Mouse (Mus musculus): ENCODE results near the gene March10. TPM values are rescaled to one million over a fixed set of nuclear protein-coding genes. Genes with fewer than 3 reads are reported as not detected.
A peak's percentile ranks its signal among the peaks of the same experiment; 100 is the strongest.

Gene March10
- total and polyA plus RNA-seq, 2 experiments: not detected

- H3K79me2 ChIP-seq (ENCODE audit: control insufficient read depth, insufficient read depth, low read length): no peaks in the 10 kb centered on the region
- H3K4me1 ChIP-seq (ENCODE audit: control insufficient read depth, insufficient read depth, low read length): peaks cover 2% of the 10 kb centered on the region; the same call in 1 of the 2 replicates
- no peaks in the 10 kb centered on the region for H3K36me3 ChIP-seq (ENCODE audit: control insufficient read depth, insufficient read depth, low read length)
- no peak for TF ChIP-seq CTCF (IDR thresholded peaks at IDR 0.05; ENCODE audit: low read depth, low read length)
- TF ChIP-seq POLR2A (IDR thresholded peaks at IDR 0.05; ENCODE audit: extremely low read depth, insufficient read depth, low read length): no peak
- H3K4me3 ChIP-seq (ENCODE audit: insufficient read depth, low read depth, low read length): no peak overlapping the region
- 41% methylated on average over 12 of the region's 12 CpGs for WGBS
- no peak overlapping the region for H3K9ac ChIP-seq (ENCODE audit: low read depth, low read length)
- no peak for DNase-seq (ENCODE audit: extremely low read depth, low read depth, low spot score)
- H3K27ac ChIP-seq (replicated peaks; ENCODE audit: insufficient read depth, low read depth, low read length): 0 out of 2 replicates have a peak overlapping the region, but pooled peaks have one; percentile 6
- H3K27me3 ChIP-seq (ENCODE audit: control insufficient read depth, insufficient read depth, low read length): no peaks in the 10 kb centered on the region
These were observed 92.0 kb downstream of the March10 start for GRCm38 (mm10) chr11:105364386-105365065.

DNA sequence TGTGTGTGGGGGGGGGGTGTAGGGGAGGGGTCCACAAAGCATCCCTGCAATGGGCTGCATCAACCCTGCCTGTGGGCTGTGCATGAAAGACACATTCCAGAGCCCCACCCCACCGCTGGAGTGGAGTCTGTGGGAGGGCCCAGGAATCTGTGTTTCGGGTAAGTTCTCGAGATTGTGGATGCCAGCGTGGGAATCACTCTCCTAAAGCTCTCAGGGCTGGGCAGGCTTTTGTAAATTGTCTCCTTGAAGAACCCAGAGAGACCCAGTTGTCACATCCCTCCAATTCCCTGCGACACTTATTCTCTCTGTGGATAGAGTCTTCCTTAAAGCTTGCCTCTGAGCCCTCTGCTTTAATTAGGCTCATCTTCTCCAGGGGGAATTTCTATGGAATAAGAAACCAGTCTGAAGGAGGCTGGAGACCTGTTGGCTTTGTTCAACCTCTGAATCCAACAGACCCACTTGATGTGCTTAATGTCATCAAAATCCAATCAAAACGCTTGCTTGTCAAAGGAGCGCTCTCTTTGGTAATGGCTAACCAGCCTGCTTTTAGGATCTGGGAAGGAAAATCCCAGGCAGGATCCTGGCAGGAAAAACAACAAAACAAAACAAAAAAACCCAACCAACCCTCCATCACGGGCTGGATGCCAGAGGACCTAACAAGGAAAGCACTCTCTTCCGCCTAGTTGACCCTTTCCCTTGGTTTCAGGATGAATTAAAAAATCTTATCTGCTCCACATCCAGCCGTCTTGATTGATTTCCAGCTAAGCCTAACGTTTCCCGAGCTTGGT is 92.7 kb downstream of the March10 start:
- no peak for TF ChIP-seq CTCF (IDR thresholded peaks at IDR 0.05; ENCODE audit: low read depth, low read length)
- no peak for TF ChIP-seq POLR2A (IDR thresholded peaks at IDR 0.05; ENCODE audit: extremely low read depth, insufficient read depth, low read length)
- WGBS: 67% methylated on average over 12 of the region's 12 CpGs
- no peaks in the 10 kb centered on the region for H3K79me2 ChIP-seq (ENCODE audit: control insufficient read depth, insufficient read depth, low read length)
- no peaks in the 10 kb centered on the region for H3K27me3 ChIP-seq (ENCODE audit: control insufficient read depth, insufficient read depth, low read length)
- H3K4me1 ChIP-seq (ENCODE audit: control insufficient read depth, insufficient read depth, low read length): peaks cover 2% of the 10 kb centered on the region; the same call in 1 of the 2 replicates
- no peaks in the 10 kb centered on the region for H3K36me3 ChIP-seq (ENCODE audit: control insufficient read depth, insufficient read depth, low read length)
- DNase-seq (ENCODE audit: extremely low read depth, low read depth, low spot score): no peak
- no peak overlapping the region for H3K9ac ChIP-seq (ENCODE audit: low read depth, low read length)
- no peak overlapping the region for H3K27ac ChIP-seq (replicated peaks; ENCODE audit: insufficient read depth, low read depth, low read length)
- no peak overlapping the region for H3K4me3 ChIP-seq (ENCODE audit: insufficient read depth, low read depth, low read length)

- Histone ChIP-seq H3K9ac (ENCODE audit: low read depth, low read length) (peak overlapping the region; percentile 31; the same call in 1 of the 2 replicates), H3K27me3 (ENCODE audit: control insufficient read depth, insufficient read depth, low read length) (no peaks in the 10 kb centered on the region), H3K36me3 (ENCODE audit: control insufficient read depth, insufficient read depth, low read length) (no peaks in the 10 kb centered on the region), H3K4me3 (ENCODE audit: insufficient read depth, low read depth, low read length) (peak overlapping the region; percentile 57; the same call in 1 of the 2 replicates), H3K27ac (replicated peaks; ENCODE audit: insufficient read depth, low read depth, low read length) (no peak overlapping the region), H3K79me2 (ENCODE audit: control insufficient read depth, insufficient read depth, low read length) (no peaks in the 10 kb centered on the region), H3K4me1 (ENCODE audit: control insufficient read depth, insufficient read depth, low read length) (peaks cover 2% of the 10 kb centered on the region; the same call in 1 of the 2 replicates)
- DNase-seq (ENCODE audit: extremely low read depth, low read depth, low spot score): no peak
- TF ChIP-seq CTCF (IDR thresholded peaks at IDR 0.05; ENCODE audit: low read depth, low read length): peak; percentile 70
- no peak for TF ChIP-seq POLR2A (IDR thresholded peaks at IDR 0.05; ENCODE audit: extremely low read depth, insufficient read depth, low read length)
- 5% methylated on average over 40 of the region's 40 CpGs for WGBS
These were observed 93.5 kb downstream of the March10 start for GRCm38 (mm10) chr11:105362946-105363597.

GRCm38 (mm10) chr11:105362041-105362765 is 94.3 kb downstream of the March10 start:
- peaks cover 2% of the 10 kb centered on the region; the same call in 1 of the 2 replicates for H3K4me1 ChIP-seq (ENCODE audit: control insufficient read depth, insufficient read depth, low read length)
- no peaks in the 10 kb centered on the region for H3K79me2 ChIP-seq (ENCODE audit: control insufficient read depth, insufficient read depth, low read length)
- no peak overlapping the region for H3K27ac ChIP-seq (replicated peaks; ENCODE audit: insufficient read depth, low read depth, low read length)
- WGBS: 44% methylated on average over 4 of the region's 4 CpGs
- H3K27me3 ChIP-seq (ENCODE audit: control insufficient read depth, insufficient read depth, low read length): no peaks in the 10 kb centered on the region
- H3K4me3 ChIP-seq (ENCODE audit: insufficient read depth, low read depth, low read length): no peak overlapping the region
- no peak overlapping the region for H3K9ac ChIP-seq (ENCODE audit: low read depth, low read length)
- TF ChIP-seq CTCF (IDR thresholded peaks at IDR 0.05; ENCODE audit: low read depth, low read length) (no peak), POLR2A (IDR thresholded peaks at IDR 0.05; ENCODE audit: extremely low read depth, insufficient read depth, low read length) (no peak)
- no peaks in the 10 kb centered on the region for H3K36me3 ChIP-seq (ENCODE audit: control insufficient read depth, insufficient read depth, low read length)
- DNase-seq (ENCODE audit: extremely low read depth, low read depth, low spot score): peak; percentile 81

GRCm38 (mm10) chr11:105356301-105356700 is 100.2 kb downstream of the March10 start:
- TF ChIP-seq CTCF (IDR thresholded peaks at IDR 0.05; ENCODE audit: low read depth, low read length): no peak
- 67% methylated on average over 7 of the region's 7 CpGs for WGBS
- no peaks in the 10 kb centered on the region for H3K27me3 ChIP-seq (ENCODE audit: control insufficient read depth, insufficient read depth, low read length)
- DNase-seq (ENCODE audit: extremely low read depth, low read depth, low spot score): no peak
- no peak overlapping the region for H3K9ac ChIP-seq (ENCODE audit: low read depth, low read length)
- H3K36me3 ChIP-seq (ENCODE audit: control insufficient read depth, insufficient read depth, low read length): no peaks in the 10 kb centered on the region
- no peaks in the 10 kb centered on the region for H3K79me2 ChIP-seq (ENCODE audit: control insufficient read depth, insufficient read depth, low read length)
- no peak overlapping the region for H3K27ac ChIP-seq (replicated peaks; ENCODE audit: insufficient read depth, low read depth, low read length)
- no peaks in the 10 kb centered on the region for H3K4me1 ChIP-seq (ENCODE audit: control insufficient read depth, insufficient read depth, low read length)
- no peak overlapping the region for H3K4me3 ChIP-seq (ENCODE audit: insufficient read depth, low read depth, low read length)

Measured in liver, adult 2 months (tissue).